Mouse (Mus musculus): ENCODE results near the gene Kprp. TPM values are rescaled to one million over a fixed set of nuclear protein-coding genes. Genes with fewer than 3 reads are reported as not detected.

Gene Kprp
- polyA plus RNA-seq, 1 experiment from 2014 or later, result not detected

Other genes with a start within 250 kb of the Kprp start
- not detected in 2 replicates for gene Smcp, start 238.2 kb downstream of the Kprp start, polyA plus RNA-seq (2015; fragmentation: Nextera tagmentation; extraction: Ambion mirVana)
- not detected in 2 replicates for gene 2210017I01Rik, start 219.8 kb downstream of the Kprp start, polyA plus RNA-seq (2015; fragmentation: Nextera tagmentation; extraction: Ambion mirVana)
- gene Lce6a, start 205.6 kb downstream of the Kprp start, polyA plus RNA-seq (2015; fragmentation: Nextera tagmentation; extraction: Ambion mirVana), result not detected in 2 replicates
- not detected in 2 replicates for gene Lce1a1, start 178.9 kb downstream of the Kprp start, polyA plus RNA-seq (2015; fragmentation: Nextera tagmentation; extraction: Ambion mirVana)
- gene Lce1b, start 170.3 kb downstream of the Kprp start, polyA plus RNA-seq (2015; fragmentation: Nextera tagmentation; extraction: Ambion mirVana), result not detected in 2 replicates
- not detected in 2 replicates for gene Lce1a2, start 156.9 kb downstream of the Kprp start, polyA plus RNA-seq (2015; fragmentation: Nextera tagmentation; extraction: Ambion mirVana)
- gene Lce1c, start 148.0 kb downstream of the Kprp start, polyA plus RNA-seq (2015; fragmentation: Nextera tagmentation; extraction: Ambion mirVana), result not detected in 2 replicates
- gene Lce1d, start 140.0 kb downstream of the Kprp start, polyA plus RNA-seq (2015; fragmentation: Nextera tagmentation; extraction: Ambion mirVana), result not detected in 2 replicates
- gene Lce1e, start 118.2 kb downstream of the Kprp start, polyA plus RNA-seq (2015; fragmentation: Nextera tagmentation; extraction: Ambion mirVana), result not detected in 2 replicates
- not detected in 2 replicates for gene Lce1f, start 106.9 kb downstream of the Kprp start, polyA plus RNA-seq (2015; fragmentation: Nextera tagmentation; extraction: Ambion mirVana)
- not detected in 2 replicates for gene Gm38119, start 88.2 kb downstream of the Kprp start, polyA plus RNA-seq (2015; fragmentation: Nextera tagmentation; extraction: Ambion mirVana)
- gene Lce1g, start 74.9 kb downstream of the Kprp start, polyA plus RNA-seq (2015; fragmentation: Nextera tagmentation; extraction: Ambion mirVana), result not detected in 2 replicates
- gene Lce1h, start 62.2 kb downstream of the Kprp start, polyA plus RNA-seq (2015; fragmentation: Nextera tagmentation; extraction: Ambion mirVana), result not detected in 2 replicates
- not detected in 2 replicates for gene Lce1i, start 48.3 kb downstream of the Kprp start, polyA plus RNA-seq (2015; fragmentation: Nextera tagmentation; extraction: Ambion mirVana)
- gene Lce1j, start 36.7 kb downstream of the Kprp start, polyA plus RNA-seq (2015; fragmentation: Nextera tagmentation; extraction: Ambion mirVana), result not detected in 2 replicates
- gene Lce1k, start 19.4 kb downstream of the Kprp start, polyA plus RNA-seq (2015; fragmentation: Nextera tagmentation; extraction: Ambion mirVana), result not detected in 2 replicates
- not detected in 2 replicates for gene Lce1l, start 24.0 kb upstream of the Kprp start, polyA plus RNA-seq (2015; fragmentation: Nextera tagmentation; extraction: Ambion mirVana)
- gene 2310050C09Rik, start 43.0 kb upstream of the Kprp start, polyA plus RNA-seq (2015; fragmentation: Nextera tagmentation; extraction: Ambion mirVana), result not detected in 2 replicates
- not detected in 2 replicates for gene Lce3a, start 99.0 kb upstream of the Kprp start, polyA plus RNA-seq (2015; fragmentation: Nextera tagmentation; extraction: Ambion mirVana)
- gene Lce3b, start 105.7 kb upstream of the Kprp start, polyA plus RNA-seq (2015; fragmentation: Nextera tagmentation; extraction: Ambion mirVana), result not detected in 2 replicates
- gene Lce3c, start 117.2 kb upstream of the Kprp start, polyA plus RNA-seq (2015; fragmentation: Nextera tagmentation; extraction: Ambion mirVana), result not detected in 2 replicates
- not detected in 2 replicates for gene Lce3d, start 130.1 kb upstream of the Kprp start, polyA plus RNA-seq (2015; fragmentation: Nextera tagmentation; extraction: Ambion mirVana)
- not detected in 2 replicates for gene Lce3e, start 139.8 kb upstream of the Kprp start, polyA plus RNA-seq (2015; fragmentation: Nextera tagmentation; extraction: Ambion mirVana)
- 0.29 TPM in 1 of 2 replicates, not detected in the other for gene Lce3f, start 165.0 kb upstream of the Kprp start, polyA plus RNA-seq (2015; fragmentation: Nextera tagmentation; extraction: Ambion mirVana)
- 0.18 TPM in 1 of 2 replicates, not detected in the other for gene Crct1, start 188.4 kb upstream of the Kprp start, polyA plus RNA-seq (2015; fragmentation: Nextera tagmentation; extraction: Ambion mirVana)
- gene Lce1m, start 191.8 kb upstream of the Kprp start, polyA plus RNA-seq (2015; fragmentation: Nextera tagmentation; extraction: Ambion mirVana), result not detected in 2 replicates
- gene Gm4858, start 241.6 kb upstream of the Kprp start, polyA plus RNA-seq (2015; fragmentation: Nextera tagmentation; extraction: Ambion mirVana), result not detected in 2 replicates